Mouse (Mus musculus): Measurements from ENCODE around the gene Prlr.

Gene Prlr

DNA sequence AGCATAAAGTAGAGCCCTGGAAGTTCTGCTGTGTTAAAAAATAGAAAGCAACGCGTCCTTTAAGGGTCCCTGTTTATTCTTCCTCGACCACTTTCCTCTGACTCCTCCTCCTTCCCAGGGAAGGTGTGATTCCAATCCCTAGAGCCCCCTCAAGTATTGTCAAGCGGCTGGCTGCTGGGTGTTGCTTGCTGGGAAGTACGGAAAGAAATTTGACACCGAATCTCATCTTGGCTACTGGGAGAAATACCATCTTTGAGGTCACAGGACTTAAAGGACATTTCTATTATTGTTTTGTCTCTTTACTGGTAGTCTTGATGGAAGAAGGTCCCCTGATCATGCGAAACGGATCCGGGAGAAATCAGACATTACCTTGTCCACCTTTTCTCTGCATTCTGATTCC is at the start of gene Prlr:
TSS of gene Prlr (plus strand) at position 156 of the 400 bp plus-strand sequence.
- no peak for DNase-seq (ENCODE audit: low spot score in 2 of 2)

DNA sequence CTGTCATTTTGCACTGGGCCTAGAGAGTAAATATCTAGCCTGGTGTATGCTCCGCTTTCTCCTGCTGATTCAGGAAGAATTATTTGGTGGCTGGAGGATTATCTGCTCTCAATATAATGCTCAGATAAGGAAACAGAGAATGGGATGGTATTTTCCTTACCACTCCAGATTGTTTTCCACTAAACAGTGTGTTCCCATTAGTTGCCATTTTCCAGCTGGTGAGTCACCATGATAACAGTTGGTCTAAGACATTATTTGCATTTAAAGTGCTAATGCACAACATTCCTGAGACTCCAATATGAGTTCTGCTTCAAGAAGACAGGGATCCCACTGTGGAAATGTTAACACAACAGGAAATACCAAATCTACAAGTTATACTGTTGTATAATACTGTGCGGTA is 43.3 kb upstream of the Prlr start:
- no peak for DNase-seq (ENCODE audit: low spot score in 2 of 2)

DNA sequence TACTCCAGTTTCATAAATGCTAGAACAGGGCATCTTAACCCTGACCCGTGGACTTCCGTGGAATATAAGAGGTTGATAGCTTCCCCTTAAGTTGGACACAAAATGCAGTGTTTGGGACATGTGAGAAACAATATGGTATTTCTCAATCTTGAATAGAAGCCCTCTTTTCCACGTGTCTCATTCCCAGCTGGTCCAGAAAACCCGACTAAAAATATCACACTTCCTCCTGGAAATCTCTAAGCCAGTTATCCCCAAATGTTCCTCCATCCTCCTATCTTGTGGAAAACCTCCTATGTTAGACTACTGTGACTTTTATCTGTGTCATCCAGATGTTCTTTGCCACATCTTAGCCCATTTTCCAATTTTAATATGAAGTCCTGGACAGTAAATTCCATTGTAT is 42.1 kb upstream of the Prlr start:
- no peak for DNase-seq (ENCODE audit: low spot score in 2 of 2)

DNA sequence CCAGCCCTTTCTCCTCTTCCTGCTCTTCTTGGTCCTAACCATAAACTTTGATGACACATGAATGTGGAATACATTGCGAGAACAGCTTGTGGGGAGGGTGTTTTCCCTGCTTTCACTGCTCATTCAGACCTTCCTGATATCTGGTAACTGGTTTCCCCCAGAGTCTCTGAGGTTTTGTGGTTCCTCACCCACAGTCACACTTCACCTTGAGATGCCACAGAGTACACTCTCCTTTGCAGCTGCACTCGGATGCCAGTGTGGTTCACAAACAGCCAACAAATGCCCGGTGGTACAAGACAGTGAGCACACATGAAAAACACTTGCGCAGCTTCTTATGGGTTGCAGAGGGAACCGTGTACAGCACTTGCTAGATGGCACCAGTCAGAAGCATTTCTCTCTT is 32.5 kb upstream of the Prlr start:
- no peak for DNase-seq (ENCODE audit: low spot score in 2 of 2)

DNA sequence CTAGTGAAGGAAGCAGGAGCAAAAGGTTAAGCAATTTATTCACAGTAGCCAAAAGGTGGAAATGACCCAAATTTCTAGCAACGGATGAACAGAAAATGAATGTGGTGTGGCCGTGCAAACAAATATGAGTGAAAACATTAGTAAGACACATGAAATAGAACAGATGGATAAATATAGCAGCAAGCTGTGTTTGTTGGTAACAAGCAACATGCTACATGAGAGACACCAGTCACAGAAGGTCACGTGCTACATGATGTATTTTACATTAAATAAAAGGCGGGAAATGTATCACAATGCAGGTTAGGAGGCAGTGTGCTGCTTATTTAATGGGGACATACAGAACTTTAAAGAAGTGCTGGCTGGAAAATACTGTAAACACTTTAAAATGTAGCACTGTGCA is 28.8 kb upstream of the Prlr start:
- DNase-seq (ENCODE audit: low spot score in 2 of 2) = no peak

DNA sequence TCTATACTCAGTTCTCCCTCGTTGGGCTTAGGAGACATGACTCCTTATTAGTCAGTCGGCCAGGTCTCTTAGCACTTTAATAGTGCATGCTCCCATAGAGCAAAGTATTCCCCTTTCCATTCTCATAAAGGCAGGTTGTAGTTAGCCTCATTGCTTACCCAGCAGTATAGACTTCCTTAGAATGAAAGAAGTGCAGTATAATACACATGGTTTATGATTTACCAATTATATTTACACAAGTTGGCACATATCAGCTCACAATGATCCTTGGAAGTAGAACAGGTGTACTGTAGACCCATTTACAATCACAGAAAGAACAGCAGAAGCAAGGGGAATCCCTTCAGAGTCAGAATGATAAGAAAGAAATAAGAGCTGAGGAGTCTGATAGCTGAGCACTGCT is 16.4 kb upstream of the Prlr start:
- no peak for DNase-seq (ENCODE audit: low spot score in 2 of 2)

DNA sequence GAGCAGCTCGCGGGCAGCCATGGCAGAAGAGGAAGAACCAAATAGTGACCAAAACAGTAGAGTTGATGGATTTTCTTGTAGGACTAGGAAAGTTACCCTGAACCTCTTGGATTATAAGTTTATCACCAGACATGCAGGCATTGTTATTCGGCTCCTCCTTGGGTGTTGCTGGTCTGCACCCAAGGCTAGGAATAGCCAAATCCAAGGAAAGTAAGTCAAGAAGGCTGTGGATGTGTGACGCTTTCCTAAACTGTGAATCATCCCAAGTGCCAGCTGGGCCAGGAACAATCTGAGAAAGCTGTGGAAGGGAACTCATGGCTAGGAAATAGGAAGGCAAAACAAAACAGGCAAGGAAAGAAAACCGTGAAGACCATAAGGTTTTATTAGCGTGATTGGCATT is 2.0 kb upstream of the Prlr start:
- DNase-seq (ENCODE audit: low spot score in 2 of 2) = no peak

DNA sequence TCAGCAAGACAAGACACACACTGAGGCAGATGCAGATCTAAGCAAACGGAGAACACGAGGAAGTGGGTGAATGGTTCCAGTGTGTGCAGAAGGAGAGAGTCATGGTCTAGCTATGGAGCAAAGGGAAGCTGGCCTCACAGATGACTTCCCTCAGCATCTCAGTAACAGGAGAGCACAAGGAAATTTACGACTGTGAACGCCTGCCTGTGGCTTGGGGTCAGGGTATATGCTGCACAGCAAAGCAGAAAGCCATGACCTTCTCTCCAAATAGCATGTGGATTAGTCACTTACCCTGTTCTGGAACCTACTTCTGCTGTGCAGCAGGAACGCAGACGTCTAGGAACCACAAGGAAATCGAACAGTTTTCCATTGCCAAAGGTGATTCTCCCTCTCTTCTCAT is 1.4 kb upstream of the Prlr start:
- DNase-seq (ENCODE audit: low spot score in 2 of 2) = no peak

DNA sequence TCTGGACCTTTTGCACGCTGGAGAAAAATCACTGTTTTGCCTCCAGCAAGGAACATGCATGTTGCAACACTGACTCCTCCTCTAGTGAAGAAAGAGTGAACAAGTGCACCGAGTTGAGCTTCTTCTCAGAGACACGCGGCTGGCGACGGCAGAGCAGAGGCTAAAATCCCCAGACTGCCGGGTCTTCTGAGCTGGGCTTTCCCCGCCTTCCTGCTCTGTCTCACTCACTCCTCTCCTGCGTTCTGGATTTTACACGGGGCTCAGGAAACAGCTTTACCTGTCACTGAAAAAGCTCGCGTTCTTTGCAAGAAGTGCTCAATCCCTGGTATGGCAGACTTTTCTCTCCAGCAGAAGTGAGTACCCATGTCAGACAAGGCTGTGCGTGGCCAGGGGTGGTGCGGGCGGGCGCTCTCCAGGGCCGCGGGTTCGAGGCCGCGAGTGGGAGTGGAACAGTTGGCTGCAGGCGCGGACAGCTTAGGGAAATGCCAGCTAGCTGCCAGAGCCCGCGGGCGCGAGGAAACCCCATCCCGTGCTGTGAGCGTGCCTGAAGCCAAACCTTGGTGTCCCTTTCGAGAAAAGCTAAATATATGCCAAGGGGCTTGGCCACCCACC is 587 bp downstream of the Prlr start:
- DNase-seq (ENCODE audit: low spot score in 2 of 2) = no peak

DNA sequence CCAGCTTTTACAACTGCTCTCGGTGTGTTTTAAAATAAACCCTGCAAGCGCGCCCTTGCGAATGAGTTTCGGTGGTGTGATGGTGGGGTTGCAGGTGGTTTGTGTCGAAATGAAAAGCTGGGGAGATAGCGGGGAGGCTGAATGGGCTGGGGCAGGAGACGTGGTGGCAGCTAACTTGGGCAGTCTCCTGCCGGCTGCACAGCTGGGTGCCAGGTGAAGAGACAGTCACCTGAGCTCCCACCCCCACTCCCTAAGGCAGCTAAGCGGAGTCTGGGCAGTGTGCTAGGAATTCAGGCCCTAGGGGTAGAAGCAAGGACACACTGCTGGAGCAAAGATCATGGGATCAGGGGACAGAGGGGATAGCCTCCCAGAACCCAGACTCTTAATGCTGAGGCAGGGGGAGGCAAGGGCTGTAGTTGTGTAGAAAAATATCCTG is 1.1 kb downstream of the Prlr start:
- no peak for DNase-seq (ENCODE audit: low spot score in 2 of 2)

DNA sequence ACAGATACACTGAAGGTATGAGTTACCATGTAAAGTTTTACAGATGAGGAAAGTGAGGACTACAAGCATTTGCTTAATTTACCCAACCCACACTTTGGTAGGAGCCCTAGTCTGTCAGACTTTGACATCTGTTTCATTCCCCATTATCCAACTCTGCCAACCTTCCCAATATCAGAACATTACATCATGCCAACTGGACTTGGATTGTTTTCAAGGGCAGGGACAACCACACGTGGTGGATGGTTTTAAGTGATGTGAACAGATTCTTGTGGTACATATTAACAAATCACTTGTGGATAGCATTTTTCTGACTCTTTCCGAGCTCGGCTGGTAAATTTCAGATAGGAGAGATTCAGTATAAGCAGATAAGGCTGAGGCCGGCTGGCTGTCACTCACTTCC is 3.7 kb downstream of the Prlr start:
- no peak for DNase-seq (ENCODE audit: low spot score in 2 of 2)

DNA sequence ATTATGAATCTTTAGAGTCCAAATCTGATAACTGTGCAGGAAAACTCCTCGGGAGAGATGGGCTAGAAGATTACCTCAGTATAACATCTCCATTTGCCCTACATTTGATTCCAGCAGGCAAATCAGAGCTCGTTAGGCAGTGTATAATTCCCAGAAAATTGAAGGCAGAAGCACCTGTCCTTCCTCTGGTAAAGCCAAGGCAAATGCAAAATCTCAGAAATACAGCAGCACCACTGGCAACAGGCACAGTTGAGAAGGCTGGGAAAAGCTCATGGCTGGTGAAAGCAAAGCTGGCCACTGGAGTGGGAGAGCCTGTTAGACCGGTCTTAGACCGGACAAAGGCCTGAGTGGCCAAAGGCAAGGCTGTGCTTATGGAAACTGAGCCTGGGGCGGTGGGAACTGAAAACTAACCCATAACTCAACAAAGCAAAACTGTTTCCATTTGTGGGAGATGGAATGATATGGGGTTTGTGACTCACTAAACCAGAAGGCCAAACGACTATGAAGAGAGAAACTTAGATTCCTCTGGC is 15.1 kb downstream of the Prlr start:
- no peak for DNase-seq (ENCODE audit: low spot score in 2 of 2)

DNA sequence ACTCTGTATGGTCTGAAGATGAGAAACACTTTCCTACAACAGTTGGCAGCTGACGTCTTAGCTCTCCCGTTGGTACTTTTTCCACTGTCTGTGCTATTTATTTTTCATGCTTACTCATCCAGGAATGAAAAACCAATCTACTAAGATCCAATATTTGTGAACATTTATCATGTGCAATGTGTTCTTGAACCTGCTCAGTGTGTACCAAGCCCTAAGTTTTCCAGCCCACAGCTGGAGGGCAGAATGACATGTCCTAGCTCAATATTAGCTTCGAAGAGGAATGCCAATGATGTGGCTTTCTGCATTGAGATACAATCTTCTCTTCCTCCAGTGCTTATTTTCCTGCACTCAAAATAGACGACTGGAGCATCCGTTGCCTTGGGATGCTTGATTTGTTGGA is 24.0 kb downstream of the Prlr start:
- no peak for DNase-seq (ENCODE audit: low spot score in 2 of 2)

DNA sequence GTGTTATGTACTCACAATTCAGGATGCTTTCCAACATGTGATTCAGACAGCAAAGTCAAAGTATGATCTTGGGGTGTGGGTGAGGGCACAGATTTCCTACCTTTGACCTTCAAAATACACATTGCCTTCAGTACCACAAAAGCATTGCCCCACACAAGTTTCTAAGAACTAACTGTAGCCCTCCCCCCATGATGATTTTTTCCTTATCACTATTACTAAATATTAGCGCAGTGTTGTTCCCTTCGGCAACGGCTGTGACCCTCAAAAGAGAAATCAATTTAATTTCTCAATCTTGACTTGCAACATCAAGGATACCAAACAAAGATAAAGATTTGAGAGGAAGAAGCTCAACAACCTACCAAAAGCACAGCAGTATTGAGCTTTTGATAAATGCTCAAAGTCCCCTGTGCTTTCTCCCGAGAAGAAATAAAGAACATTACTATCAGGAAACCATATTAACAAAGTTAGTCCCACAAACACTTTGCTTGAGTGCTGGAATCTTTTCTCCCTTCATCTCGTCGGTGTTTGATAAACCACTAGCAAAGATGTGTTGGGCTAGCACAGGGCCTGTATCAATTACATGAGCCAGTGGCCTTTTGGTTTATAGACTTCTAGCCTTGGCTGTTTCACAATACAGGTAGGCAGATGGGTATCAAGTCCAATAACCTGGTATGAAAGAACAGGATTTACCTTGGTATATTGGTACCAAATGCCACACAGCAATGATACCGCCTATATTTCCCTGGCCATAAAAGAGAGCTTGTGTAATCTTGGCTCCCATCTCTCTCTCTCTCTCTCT is 25.7 kb downstream of the Prlr start:
- DNase-seq (ENCODE audit: low spot score in 2 of 2) = no peak

DNA sequence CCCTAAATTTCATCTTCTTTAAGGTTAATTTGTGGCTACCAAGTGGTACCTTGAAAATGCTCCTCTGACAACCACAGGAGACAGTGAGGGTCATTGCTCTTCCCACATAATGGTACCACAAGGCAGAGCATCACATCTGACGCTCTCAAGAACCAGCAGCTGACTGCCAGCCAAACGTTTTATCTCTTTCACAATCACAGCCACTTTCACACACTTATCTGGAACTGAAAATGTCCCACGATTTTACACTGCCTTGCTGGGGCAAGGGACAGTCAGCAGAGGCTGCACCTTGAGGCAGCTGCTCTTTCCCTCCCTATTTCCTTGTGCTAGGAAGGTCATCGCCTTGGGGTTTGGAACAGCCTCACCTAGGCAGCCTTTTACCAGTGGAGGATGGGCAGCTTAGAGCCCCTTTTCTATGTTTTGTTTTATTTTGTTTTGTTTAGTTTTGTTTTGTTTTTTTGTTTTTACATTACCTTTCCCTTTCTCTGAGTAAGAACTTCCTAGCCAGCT is 33.3 kb downstream of the Prlr start:
- DNase-seq (ENCODE audit: low spot score in 2 of 2) = no peak

DNA sequence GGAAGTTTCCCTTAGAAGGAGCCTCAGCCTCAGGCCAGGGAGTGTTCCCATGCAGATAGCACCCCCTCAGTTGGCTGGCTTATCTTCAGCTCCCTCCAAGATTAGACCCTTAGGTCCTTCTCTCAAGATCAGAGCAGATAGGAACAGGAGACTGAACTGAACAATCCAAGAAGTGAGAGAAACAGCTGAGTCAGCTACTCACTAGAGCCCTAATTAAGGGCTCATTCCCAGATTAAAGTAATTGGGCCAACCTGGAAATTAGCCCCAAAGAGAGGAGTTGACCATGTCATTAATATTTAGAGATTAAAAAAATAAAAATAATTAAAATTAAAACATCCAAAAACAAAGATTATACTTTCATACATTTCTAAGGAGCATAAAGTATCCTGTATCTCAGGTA is 35.0 kb downstream of the Prlr start:
- DNase-seq (ENCODE audit: low spot score in 2 of 2) = no peak

DNA sequence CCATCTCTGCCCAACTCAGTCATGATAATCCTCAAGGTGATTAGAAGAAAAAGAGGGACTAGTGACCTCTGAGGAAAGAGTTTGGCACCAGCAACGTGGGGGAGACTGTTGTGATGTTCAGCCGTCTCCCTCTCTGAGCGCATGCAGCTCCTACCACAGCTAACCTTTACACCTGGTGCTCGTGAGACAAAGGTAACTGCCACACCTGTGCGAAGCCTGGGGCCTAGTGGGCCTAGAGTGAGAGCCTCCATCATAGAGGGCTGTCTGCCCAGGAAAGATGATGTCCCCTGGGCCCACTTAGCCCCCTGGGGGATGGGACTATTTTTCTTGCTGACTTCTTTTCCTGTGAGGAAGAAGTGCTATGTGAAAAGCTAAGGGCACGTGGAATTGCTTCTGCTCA is 36.2 kb downstream of the Prlr start:
- DNase-seq (ENCODE audit: low spot score in 2 of 2) = no peak

DNA sequence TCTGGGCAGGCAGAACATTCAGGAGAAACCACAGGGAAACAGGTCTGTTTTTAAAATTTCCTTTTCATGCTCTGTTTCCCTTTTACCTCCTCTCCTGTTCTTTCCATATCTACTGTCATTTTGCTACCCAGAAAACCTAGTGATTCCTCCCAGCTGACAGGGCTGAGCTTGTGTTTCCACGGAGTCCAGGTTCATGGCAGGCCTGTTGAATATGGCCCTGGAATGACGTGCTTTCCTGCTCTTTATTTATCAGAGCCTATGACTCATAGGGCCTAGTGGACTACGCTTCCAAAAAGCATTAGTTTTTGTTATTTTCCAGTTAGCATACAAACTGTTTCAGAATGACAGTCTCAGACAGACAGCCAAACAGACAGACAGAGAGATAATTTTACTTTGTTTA is 36.7 kb downstream of the Prlr start:
- DNase-seq (ENCODE audit: low spot score in 2 of 2) = no peak

DNA sequence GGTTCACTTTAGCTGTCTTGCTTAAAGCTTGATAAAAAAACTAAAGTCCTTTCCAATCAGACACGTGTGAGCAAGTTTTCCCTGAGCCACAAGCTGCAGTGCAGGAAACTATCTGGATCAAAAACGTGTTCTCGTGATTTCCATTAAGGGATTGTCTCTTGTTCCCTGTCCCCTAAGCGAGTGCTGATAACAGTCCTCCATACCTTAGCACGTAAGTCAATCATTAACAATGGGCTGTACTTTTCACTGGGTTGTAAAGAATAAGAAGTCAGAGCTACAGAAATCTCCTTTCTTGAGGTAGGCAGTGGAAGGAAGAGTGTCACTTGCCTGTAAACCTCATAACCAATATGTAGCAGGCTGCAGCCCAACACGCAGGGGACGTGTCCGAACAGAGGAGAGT is 38.7 kb downstream of the Prlr start:
- DNase-seq (ENCODE audit: low spot score in 2 of 2) = no peak

DNA sequence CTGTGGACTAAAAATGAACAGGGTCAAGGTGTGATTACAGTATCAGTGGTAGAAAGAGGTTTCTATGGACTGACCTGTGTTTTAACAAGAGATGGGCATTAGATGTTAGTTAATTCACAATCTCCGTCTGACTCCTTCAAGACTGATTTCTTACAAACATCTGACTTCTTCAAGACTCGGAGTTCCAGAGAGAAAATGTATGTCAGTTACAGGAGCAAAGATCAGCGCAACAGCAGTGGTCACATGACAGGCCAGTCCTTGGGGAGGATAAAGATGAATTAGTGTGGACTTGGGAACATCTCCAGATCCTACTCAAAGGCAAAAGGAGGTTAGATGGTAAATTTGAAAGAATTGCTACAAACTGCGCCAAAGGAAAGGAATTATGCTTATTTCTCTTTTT is 39.2 kb downstream of the Prlr start:
- no peak for DNase-seq (ENCODE audit: low spot score in 2 of 2)

DNA sequence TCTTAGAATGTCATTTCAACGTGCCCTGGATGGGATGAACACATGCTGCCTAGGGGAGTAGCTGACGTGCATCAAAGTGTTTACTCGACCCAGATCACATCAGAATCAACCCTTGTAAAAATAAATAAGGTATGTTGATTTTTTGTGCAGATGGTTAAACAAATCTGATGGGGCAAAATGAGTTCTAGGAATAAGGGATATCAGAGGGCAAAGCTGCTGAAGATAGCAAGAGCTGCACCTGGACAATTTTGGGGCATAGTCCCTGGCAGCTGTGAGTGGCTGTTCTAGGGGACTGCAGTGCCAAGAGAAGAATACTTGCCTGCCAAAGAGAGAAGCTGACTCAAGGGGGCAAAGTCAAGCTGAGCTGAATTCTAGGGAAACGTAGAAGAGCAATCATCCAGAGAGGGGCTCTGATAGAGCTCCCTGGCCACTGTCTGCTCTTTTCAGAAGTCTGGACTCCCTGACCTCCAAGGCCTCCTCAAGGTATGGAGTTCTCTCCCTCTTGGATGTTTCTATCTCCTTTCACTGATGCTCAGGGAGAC is 46.6 kb downstream of the Prlr start:
- DNase-seq (ENCODE audit: low spot score in 2 of 2) = no peak

DNA sequence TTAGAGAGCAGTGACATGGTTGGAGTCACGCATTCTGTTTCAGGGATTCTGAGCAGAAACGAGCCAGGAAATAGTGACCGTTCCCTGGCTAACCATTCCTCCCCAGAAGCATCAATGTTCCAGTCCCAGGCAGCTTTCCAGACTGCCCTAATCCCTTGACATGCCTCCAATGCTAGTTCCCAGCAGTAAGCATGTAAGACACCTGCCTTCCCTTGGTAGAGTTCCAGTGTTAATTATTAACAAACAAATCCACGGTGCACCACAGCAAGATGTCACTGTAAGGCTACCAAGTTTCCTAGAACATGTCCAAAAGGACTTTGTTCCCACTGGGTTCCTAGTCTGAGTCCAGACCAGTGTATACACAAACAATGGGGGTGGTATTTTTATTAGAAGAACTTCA is 48.7 kb downstream of the Prlr start:
- no peak for DNase-seq (ENCODE audit: low spot score in 2 of 2)

DNA sequence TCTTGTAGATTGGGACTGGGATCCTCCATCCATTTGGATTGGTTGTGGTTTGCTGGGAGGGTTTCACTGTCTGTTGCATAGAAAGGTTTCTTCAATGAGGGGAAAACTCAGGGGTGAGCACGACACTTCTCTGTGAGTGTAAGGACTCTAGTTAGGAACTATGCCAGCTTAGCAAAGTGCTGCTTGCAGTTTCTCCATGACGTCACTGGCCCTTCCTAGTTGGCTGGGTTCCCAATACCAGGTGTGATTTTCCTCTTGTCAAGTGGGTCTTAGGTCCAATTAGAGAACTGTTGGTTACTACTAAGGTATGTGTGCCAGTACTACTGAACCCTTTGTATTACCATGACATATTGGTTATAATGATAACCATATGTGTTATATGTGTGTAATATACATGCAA is 51.6 kb downstream of the Prlr start:
- DNase-seq (ENCODE audit: low spot score in 2 of 2) = no peak
